Comparison of ENCODE assay signal across 16 mouse cellular contexts in the genomic region with DNA sequence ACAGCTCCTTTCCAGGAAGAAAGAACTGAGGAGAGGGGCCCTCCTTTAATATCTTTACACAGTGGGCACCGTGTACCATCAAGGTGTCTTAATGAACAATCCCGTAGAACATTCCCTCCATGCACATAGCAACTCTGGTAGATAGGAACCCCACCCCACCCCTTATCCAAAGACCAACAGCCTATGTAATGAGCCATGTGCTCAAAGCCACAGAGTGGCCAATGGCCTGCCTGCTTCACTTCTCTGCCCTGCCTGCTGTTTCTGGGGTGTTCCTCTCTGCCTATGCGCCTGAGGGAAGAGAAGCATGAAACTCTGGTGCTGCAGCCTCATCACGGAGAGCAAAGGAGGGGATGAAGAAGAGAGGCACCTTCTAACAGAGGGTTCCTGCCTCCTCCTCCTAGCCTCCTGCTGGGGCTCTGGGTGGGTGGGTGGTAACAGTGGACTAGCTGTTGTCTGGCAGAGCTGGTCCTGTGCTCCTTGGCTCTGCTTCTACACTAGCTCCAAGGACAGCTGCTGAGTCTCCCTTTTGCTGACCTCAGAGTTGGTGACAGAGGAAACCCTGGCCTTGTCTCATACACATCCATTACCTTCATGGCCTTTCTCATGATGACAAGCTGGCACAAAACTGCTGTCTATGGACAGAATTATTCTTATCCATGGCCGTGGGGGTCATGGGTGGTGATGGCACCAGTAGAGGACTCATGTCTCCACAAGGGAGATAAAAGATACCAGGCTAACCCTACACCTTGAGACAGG.
DNase-seq lines count a peak whose midpoint lies in the region; ATAC-seq and TF ChIP-seq lines count a peak whose summit lies in the region.
"Had no signal": no experiment of that assay in that cellular context is flagged by ENCODE, and none has a peak within 500 bp of the region (broad histone marks: within the 10 kb centered on the region; RNA-seq: fewer than 3 reads in every experiment).

No protein-coding gene starts in this region.

- DNase-seq in gastrocnemius, adult 2 months = peak; percentile 51
- no peak for DNase-seq in gastrocnemius, adult 8-10 months (ENCODE audit: low spot score in 2 of 2)
- DNase-seq in heart, adult 8-10 months (ENCODE audit: low spot score) = no peak
- DNase-seq in midbrain, embryonic 10.5 days (ENCODE audit: low spot score) = no peak
- DNase-seq in frontal cortex, postnatal 25 days (ENCODE audit: low spot score in 2 of 2) = no peak
- DNase-seq in urinary bladder, postnatal 14 days (ENCODE audit: low spot score) = no peak
- DNase-seq: cerebellum, adult 2 months; kidney, adult 9 months had no signal

- peak overlapping the region; percentile 67 for H3K9ac ChIP-seq in heart, embryonic 16.5 days (ENCODE audit: low read length)
- no peak overlapping the region for H3K9ac ChIP-seq in midbrain, embryonic 15.5 days
- H3K9ac ChIP-seq: embryonic facial prominence, embryonic 12.5 days; liver, embryonic 12.5 days; neural tube, embryonic 13.5 days had no signal

- H3K27ac ChIP-seq in gastrocnemius, adult 2 months = peak overlapping the region; percentile 93
- peak overlapping the region; percentile 98 for H3K27ac ChIP-seq in heart, embryonic 16.5 days (ENCODE audit: low read length)
- peak overlapping the region; percentile 42; the same call in 1 of the 2 replicates for H3K27ac ChIP-seq in midbrain, embryonic 10.5 days (replicated peaks)
- no peak overlapping the region for H3K27ac ChIP-seq in midbrain, embryonic 15.5 days
- H3K27ac ChIP-seq: embryonic facial prominence, embryonic 12.5 days; hindbrain, postnatal 0 days; limb, embryonic 10.5 days; liver, embryonic 12.5 days; neural tube, embryonic 13.5 days had no signal

- no peak for TF ChIP-seq CTCF in gastrocnemius, adult 2 months (IDR thresholded peaks at IDR 0.05)

- H3K4me1 ChIP-seq in heart, embryonic 16.5 days (ENCODE audit: control insufficient read depth, insufficient read depth, low read length) = peaks cover 81% of the 10 kb centered on the region
- H3K4me1 ChIP-seq in midbrain, embryonic 10.5 days = peaks cover 32% of the 10 kb centered on the region
- no peaks in the 10 kb centered on the region for H3K4me1 ChIP-seq in midbrain, embryonic 15.5 days
- H3K4me1 ChIP-seq: embryonic facial prominence, embryonic 12.5 days; neural tube, embryonic 13.5 days had no signal

- 72% methylated on average over 5 of the region's 5 CpGs for WGBS in heart, embryonic 16.5 days
- 89% methylated on average over 5 of the region's 5 CpGs for WGBS in midbrain, embryonic 10.5 days
- 93% methylated on average over 5 of the region's 5 CpGs for WGBS in midbrain, embryonic 15.5 days

- intact Hi-C loops in gastrocnemius, adult 2 months (cut with DNase I) = loop anchor here (2.0 to 5.0 kb wide), 2 partner anchors 56 to 94 kb away; no protein-coding TSS in a partner anchor

- no peaks in the 10 kb centered on the region for H3K9me3 ChIP-seq in heart, embryonic 16.5 days (replicated peaks; ENCODE audit: control insufficient read depth, low read length)
- H3K9me3 ChIP-seq in midbrain, embryonic 10.5 days (replicated peaks) = no peaks in the 10 kb centered on the region
- H3K9me3 ChIP-seq in midbrain, embryonic 15.5 days = no peaks in the 10 kb centered on the region
- H3K9me3 ChIP-seq: embryonic facial prominence, embryonic 12.5 days; limb, embryonic 10.5 days; liver, embryonic 12.5 days; neural tube, embryonic 13.5 days had no signal

- H3K36me3 ChIP-seq in heart, embryonic 16.5 days (ENCODE audit: control insufficient read depth, insufficient read depth) = peaks cover 3% of the 10 kb centered on the region; the same call in 1 of the 2 replicates
- H3K36me3 ChIP-seq in midbrain, embryonic 10.5 days = no peaks in the 10 kb centered on the region
- H3K36me3 ChIP-seq in midbrain, embryonic 15.5 days (replicated peaks) = no peaks in the 10 kb centered on the region
- H3K36me3 ChIP-seq: embryonic facial prominence, embryonic 12.5 days; limb, embryonic 10.5 days; liver, embryonic 12.5 days; neural tube, embryonic 13.5 days had no signal

- ATAC-seq in heart, embryonic 16.5 days (replicated peaks; ENCODE audit: extremely low read depth, insufficient read depth, low FRiP score) = no peak
- no peak for ATAC-seq in midbrain, embryonic 15.5 days (replicated peaks)
- ATAC-seq: hindbrain, postnatal 0 days; liver, embryonic 12.5 days; midbrain, embryonic 16.5 days had no signal

- H3K4me2 ChIP-seq in heart, embryonic 16.5 days (ENCODE audit: low read depth, low read length) = no peak overlapping the region
- H3K4me2 ChIP-seq in midbrain, embryonic 15.5 days = no peak overlapping the region
- H3K4me2 ChIP-seq: embryonic facial prominence, embryonic 12.5 days; liver, embryonic 12.5 days; neural tube, embryonic 13.5 days had no signal

- H3K4me3 ChIP-seq in gastrocnemius, adult 2 months = no peak overlapping the region
- H3K4me3 ChIP-seq in heart, embryonic 16.5 days (ENCODE audit: low read length) = no peak overlapping the region
- H3K4me3 ChIP-seq in midbrain, embryonic 10.5 days = no peak overlapping the region
- no peak overlapping the region for H3K4me3 ChIP-seq in midbrain, embryonic 15.5 days
- H3K4me3 ChIP-seq: embryonic facial prominence, embryonic 12.5 days; limb, embryonic 10.5 days; liver, embryonic 12.5 days; neural tube, embryonic 13.5 days had no signal

- no peaks in the 10 kb centered on the region for H3K27me3 ChIP-seq in heart, embryonic 16.5 days (ENCODE audit: control insufficient read depth, insufficient read depth, low read length)
- no peaks in the 10 kb centered on the region for H3K27me3 ChIP-seq in midbrain, embryonic 10.5 days (ENCODE audit: low read depth, poor library complexity, severe bottlenecking)
- H3K27me3 ChIP-seq in midbrain, embryonic 15.5 days (replicated peaks) = no peaks in the 10 kb centered on the region
- H3K27me3 ChIP-seq: embryonic facial prominence, embryonic 12.5 days; liver, embryonic 12.5 days; neural tube, embryonic 13.5 days had no signal
